Mouse (Mus musculus) kidney, embryonic 14.5 days (tissue): ENCODE measurements around the gene Mri1. TPM values are rescaled to one million over a fixed set of nuclear protein-coding genes. Genes with fewer than 3 reads are reported as not detected.

Experiments
- ATAC-seq: fragments of 200-750 bp; cut with Nextera tagmentation; 2 replicates; pipeline ENCODE4 v1.8.0; 2017; ENCODE audit warnings: moderate number of reproducible peaks, mild to moderate bottlenecking, moderate TSS enrichment, moderate library complexity; ENCODE audit not compliant: low FRiP score, low TSS enrichment
- H3K27ac ChIP-seq: fragments of 300-500 bp; sonication (generic); 2 replicates; pipeline ENCODE4 v1.5.1; 2014; ENCODE audit warnings: low read depth, mild to moderate bottlenecking, low read length, moderate library complexity, mixed read lengths
- H3K27me3 ChIP-seq: fragments of 300-500 bp; sonication (generic); 2 replicates; pipeline ENCODE4 v1.6.1; 2014; ENCODE audit warnings: mild to moderate bottlenecking, low read length; ENCODE audit not compliant: control insufficient read depth, insufficient read depth
- H3K36me3 ChIP-seq: fragments of 300-500 bp; sonication (generic); 2 replicates; pipeline ENCODE4 v1.6.1; 2014; ENCODE audit warnings: low read length, mixed read lengths; ENCODE audit not compliant: control insufficient read depth, insufficient read depth
- H3K4me1 ChIP-seq: fragments of 300-500 bp; sonication (generic); 2 replicates; pipeline ENCODE4 v1.6.1; 2014; ENCODE audit warnings: low read length, mixed read lengths; ENCODE audit not compliant: control insufficient read depth, insufficient read depth
- H3K4me2 ChIP-seq: fragments of 300-500 bp; sonication (generic); replicated peaks from 2 replicates; pipeline ENCODE4 v1.6.1; 2014; ENCODE audit warnings: low read depth, mild to moderate bottlenecking, low read length
- H3K4me3 ChIP-seq: fragments of 300-500 bp; sonication (generic); 2 replicates; pipeline ENCODE4 v1.5.1; 2014; ENCODE audit warnings: mild to moderate bottlenecking, low read length
- H3K9ac ChIP-seq: fragments of 300-500 bp; sonication (generic); 2 replicates; pipeline ENCODE4 v1.6.1; 2014; ENCODE audit warnings: low read depth, mild to moderate bottlenecking, low read length, moderate library complexity
- H3K9me3 ChIP-seq: fragments of 300-500 bp; sonication (generic); 2 replicates; pipeline ENCODE4 v1.6.1; 2016; ENCODE audit warnings: low read length; ENCODE audit not compliant: control insufficient read depth
- WGBS: fragments of 180-500 bp; shearing (Covaris S2); extraction: QIAGEN DNeasy Blood & Tissue Kit; methylation state at CpG from one replicate; pipeline ENCODE4 v1.1.7; 2014; 5-methylcytosine and 5-hydroxymethylcytosine counted together
- polyA plus RNA-seq: library from polyadenylated mRNA; unstranded; fragments of >200 nt; fragmentation: Nextera tagmentation; extraction: Ambion mirVana; gene quantifications from 2 replicates; pipeline ENCODE4 v1.2.1, GENCODE M21; 2014

Mri1 gene
- polyA plus RNA-seq, 1 experiment from 2014 or later, result 80.1 TPM

GRCm38 (mm10) chr8:84210167-84210791, 46.8 kb downstream of the Mri1 start:
- Histone ChIP-seq H3K9ac (no peak overlapping the region), H3K4me3 (no peak overlapping the region), H3K27ac (no peak overlapping the region), H3K4me2 (no peak overlapping the region), H3K9me3 (no peaks in the 10 kb centered on the region), H3K27me3 (no peaks in the 10 kb centered on the region), H3K36me3 (peaks cover 59% of the 10 kb centered on the region), H3K4me1 (peaks cover 28% of the 10 kb centered on the region)
- WGBS, result 61% methylated on average over 34 of the region's 34 CpGs
- peak; percentile 58; the same call in 1 of the 2 replicates for ATAC-seq

DNA sequence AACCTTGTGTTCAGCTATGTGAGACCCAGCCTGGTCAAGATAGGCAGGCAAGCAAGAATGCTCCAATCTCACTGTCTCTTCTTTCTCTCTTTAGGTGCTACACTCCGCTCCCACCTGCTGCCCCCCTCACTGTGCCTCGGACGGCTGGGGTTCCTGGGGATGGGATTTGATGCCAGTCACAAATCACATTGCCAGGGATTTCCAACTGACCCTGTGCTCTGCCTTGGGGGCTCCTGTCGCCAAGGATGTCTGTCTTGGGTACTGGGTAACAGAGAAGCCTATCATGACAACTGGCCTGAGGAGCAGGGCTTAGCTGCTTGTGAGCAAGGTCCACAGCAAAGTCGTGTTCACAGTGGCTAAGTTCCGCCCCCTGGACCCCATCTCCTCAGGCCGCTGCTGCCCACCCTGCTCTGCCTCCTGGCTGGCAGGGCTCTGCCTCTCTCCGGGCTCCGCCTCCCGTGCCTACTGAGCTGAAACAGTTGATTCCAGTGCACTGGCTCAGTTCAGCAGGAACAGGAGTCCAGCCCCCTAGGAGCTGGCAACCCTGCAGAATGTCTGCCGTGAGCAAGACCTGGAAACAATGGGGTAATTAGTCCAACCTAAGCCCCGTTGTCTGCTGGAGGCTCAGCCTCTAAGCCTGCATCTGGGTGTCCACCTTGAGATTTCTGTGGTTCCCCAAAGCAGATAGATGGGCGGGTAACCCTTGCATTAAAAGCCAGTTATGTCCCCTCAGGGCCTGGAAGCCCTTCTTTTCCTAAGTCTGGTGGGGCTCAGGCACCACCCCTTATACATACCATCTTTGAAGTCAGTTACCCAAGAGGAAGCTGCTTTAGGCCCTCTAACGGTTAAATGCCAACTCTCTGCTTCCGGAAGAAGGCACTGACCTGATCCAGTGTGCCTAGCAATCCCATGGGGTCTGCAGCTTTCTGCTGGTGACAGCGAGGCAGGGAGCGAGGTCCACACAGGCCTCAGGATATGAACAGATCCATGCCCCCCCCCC, 48.4 kb downstream of the Mri1 start:
- peak; percentile 68 for ATAC-seq
- Histone ChIP-seq H3K9ac (no peak overlapping the region), H3K4me1 (peaks cover 32% of the 10 kb centered on the region), H3K9me3 (no peaks in the 10 kb centered on the region), H3K27me3 (no peaks in the 10 kb centered on the region), H3K27ac (peak overlapping the region; percentile 72), H3K4me2 (no peak overlapping the region; the same call in 1 of the 2 replicates), H3K36me3 (peaks cover 45% of the 10 kb centered on the region), H3K4me3 (no peak overlapping the region)
- 37% methylated on average over 17 of the region's 17 CpGs for WGBS

- Histone ChIP-seq H3K4me3 (no peak overlapping the region), H3K27ac (peak overlapping the region; percentile 72), H3K9ac (no peak overlapping the region; the same call in 1 of the 2 replicates), H3K36me3 (peaks cover 37% of the 10 kb centered on the region), H3K4me1 (peaks cover 36% of the 10 kb centered on the region), H3K27me3 (no peaks in the 10 kb centered on the region), H3K9me3 (no peaks in the 10 kb centered on the region), H3K4me2 (no peak overlapping the region)
- WGBS, result 51% methylated on average over 7 of the region's 7 CpGs
- no peak for ATAC-seq
Observed at GRCm38 (mm10) chr8:84207811-84208210, 49.3 kb downstream of the Mri1 start.

DNA sequence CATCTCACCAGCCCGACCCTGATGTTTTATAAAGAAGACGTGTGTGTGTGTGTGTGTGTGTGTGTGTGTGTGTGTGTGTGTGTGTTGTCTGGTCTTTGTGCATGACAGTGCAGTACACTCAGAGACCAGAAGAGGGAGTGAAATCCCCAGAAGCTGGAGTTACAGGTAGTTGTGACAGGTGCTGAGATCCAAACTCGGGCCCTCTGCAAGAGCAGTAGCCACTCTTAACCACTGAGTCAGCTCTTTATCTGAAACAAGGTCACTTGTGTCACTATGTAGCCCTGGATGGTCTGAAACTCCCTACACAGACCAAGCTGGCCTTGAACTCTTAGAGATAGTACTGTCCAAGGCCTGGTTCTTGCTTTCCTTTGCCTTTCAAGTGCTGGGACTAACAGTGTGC, 50.5 kb downstream of the Mri1 start:
- WGBS, result 84% methylated on average over 3 of the region's 3 CpGs
- Histone ChIP-seq H3K27me3 (no peaks in the 10 kb centered on the region), H3K9ac (no peak overlapping the region), H3K4me2 (no peak overlapping the region), H3K36me3 (peaks cover 27% of the 10 kb centered on the region), H3K27ac (peak overlapping the region; percentile 72; the same call in 1 of the 2 replicates), H3K9me3 (no peaks in the 10 kb centered on the region), H3K4me3 (no peak overlapping the region), H3K4me1 (peaks cover 44% of the 10 kb centered on the region)
- ATAC-seq, result no peak

- no peak overlapping the region for H3K9ac ChIP-seq
- H3K36me3 ChIP-seq, result peaks cover 17% of the 10 kb centered on the region; the same call in 1 of the 2 replicates
- no peaks in the 10 kb centered on the region for H3K9me3 ChIP-seq
- peaks cover 49% of the 10 kb centered on the region for H3K4me1 ChIP-seq
- no peak overlapping the region for H3K27ac ChIP-seq
- ATAC-seq, result no peak
- H3K4me2 ChIP-seq, result no peak overlapping the region
- WGBS, result 92% methylated on average over 5 of the region's 5 CpGs
- no peak overlapping the region for H3K4me3 ChIP-seq
- no peaks in the 10 kb centered on the region for H3K27me3 ChIP-seq
Observed at GRCm38 (mm10) chr8:84205073-84205472, 52.1 kb downstream of the Mri1 start.

GRCm38 (mm10) chr8:84203975-84204772, 53.0 kb downstream of the Mri1 start:
- H3K4me3 ChIP-seq, result peak overlapping the region; percentile 38
- H3K9me3 ChIP-seq, result no peaks in the 10 kb centered on the region
- no peaks in the 10 kb centered on the region for H3K27me3 ChIP-seq
- ATAC-seq, result peak; percentile 21; the same call in 1 of the 2 replicates
- H3K4me1 ChIP-seq, result peaks cover 52% of the 10 kb centered on the region
- peak overlapping the region; percentile 59 for H3K9ac ChIP-seq
- WGBS, result 46% methylated on average over 13 of the region's 13 CpGs
- H3K4me2 ChIP-seq, result peak overlapping the region; percentile 58
- H3K27ac ChIP-seq, result peak overlapping the region; percentile 83
- H3K36me3 ChIP-seq, result peaks cover 8% of the 10 kb centered on the region; the same call in 1 of the 2 replicates

DNA sequence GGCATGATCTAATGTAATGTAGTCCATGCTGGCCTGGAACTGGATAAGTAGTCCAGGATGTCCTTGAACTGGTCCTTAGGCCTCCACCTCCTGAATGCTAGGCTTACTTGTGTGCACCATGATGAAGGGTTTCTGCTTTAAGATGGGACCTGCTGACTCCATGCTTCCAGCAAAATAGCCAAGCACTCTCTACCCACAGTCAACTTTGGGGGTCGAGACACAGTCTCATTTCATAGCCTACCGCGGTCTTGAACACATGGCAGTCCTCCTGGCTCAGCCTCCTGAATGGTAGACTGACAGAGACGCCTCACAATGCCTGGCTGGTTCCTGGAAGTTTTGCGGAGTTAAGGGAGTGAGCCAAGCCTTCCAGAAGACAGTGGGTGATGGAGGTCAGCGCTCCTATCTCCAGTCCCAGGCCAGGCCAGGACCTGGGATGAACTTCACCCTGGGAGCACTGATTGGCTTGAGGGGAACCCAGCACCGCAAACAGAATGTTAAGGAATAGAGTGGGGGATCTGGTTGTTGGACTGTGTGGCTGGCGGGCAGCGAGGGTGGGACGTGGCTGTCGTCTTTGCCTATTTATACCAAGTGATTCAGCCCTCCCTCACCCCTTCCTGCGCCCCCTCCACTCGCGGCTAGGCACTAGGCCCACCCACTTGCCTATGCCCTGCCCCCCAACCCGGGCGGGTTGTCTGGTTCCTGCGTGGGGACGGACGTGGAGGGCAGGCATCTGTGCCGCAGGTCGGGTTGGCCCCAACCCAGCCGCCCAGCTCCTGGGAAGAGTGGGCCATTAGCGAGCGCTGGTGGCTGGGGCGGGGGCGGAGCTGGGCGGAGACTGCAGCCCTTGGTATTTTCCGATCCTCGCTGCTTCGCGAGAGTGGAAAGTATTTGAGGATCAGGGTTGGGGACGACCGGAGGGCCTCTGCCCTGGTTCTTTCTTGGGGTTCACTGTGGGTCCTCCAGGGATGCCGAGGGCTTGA, 53.9 kb downstream of the Mri1 start:
- no peaks in the 10 kb centered on the region for H3K9me3 ChIP-seq
- no peaks in the 10 kb centered on the region for H3K27me3 ChIP-seq
- H3K9ac ChIP-seq, result peak overlapping the region; percentile 59
- peak overlapping the region; percentile 58 for H3K4me2 ChIP-seq
- ATAC-seq, result peak; percentile 51
- H3K4me1 ChIP-seq, result peaks cover 54% of the 10 kb centered on the region
- H3K4me3 ChIP-seq, result peak overlapping the region; percentile 38
- WGBS, result 8% methylated on average over 34 of the region's 34 CpGs
- H3K27ac ChIP-seq, result peak overlapping the region; percentile 83
- H3K36me3 ChIP-seq, result no peaks in the 10 kb centered on the region; the same call in 1 of the 2 replicates
